Mouse (Mus musculus) bone marrow macrophage, adult 2 months (primary cell): ENCODE measurements around the gene Gm12258. TPM values are rescaled to one million over a fixed set of nuclear protein-coding genes. Genes with fewer than 3 reads are reported as not detected.
A peak's percentile ranks its signal among the peaks of the same experiment; 100 is the strongest.
"Not testable (repeated sequence)": the region's sequence is repeated elsewhere in the genome, so short reads cannot be mapped to it uniquely, and the experiment has no call there.

Experiments
- H3K27ac ChIP-seq: 2 replicates; pipeline ENCODE4 v1.5.1; 2012; ENCODE audit warnings: low read depth, low read length; ENCODE audit not compliant: insufficient read depth
- H3K4me1 ChIP-seq: 2 replicates; pipeline ENCODE4 v1.6.1; 2012; ENCODE audit warnings: low read length; ENCODE audit not compliant: control insufficient read depth, insufficient read depth
- H3K4me3 ChIP-seq: 2 replicates; pipeline ENCODE4 v1.5.1; 2012; ENCODE audit warnings: mild to moderate bottlenecking, low read length, moderate library complexity; ENCODE audit not compliant: insufficient read depth
- CTCF ChIP-seq: IDR thresholded peaks from 2 replicates; pipeline ENCODE4 v1.5.1; 2012; ENCODE audit warnings: low read depth, mild to moderate bottlenecking, low read length, moderate library complexity
- POLR2A ChIP-seq: IDR thresholded peaks from 2 replicates; pipeline ENCODE4 v1.6.1; 2012; ENCODE audit warnings: mild to moderate bottlenecking, low read depth, low read length, borderline replicate concordance
- polyA plus RNA-seq: library from polyadenylated mRNA; stranded (reverse); fragments of >200 nt; gene quantifications from 2 replicates; pipeline ENCODE4 v1.2.4, GENCODE M21; 2012; ENCODE audit not compliant: missing spikeins, insufficient read depth, insufficient read length

The Gm12258 gene
- 3.8 and 5.3 TPM in 2 replicates for polyA plus RNA-seq

DNA sequence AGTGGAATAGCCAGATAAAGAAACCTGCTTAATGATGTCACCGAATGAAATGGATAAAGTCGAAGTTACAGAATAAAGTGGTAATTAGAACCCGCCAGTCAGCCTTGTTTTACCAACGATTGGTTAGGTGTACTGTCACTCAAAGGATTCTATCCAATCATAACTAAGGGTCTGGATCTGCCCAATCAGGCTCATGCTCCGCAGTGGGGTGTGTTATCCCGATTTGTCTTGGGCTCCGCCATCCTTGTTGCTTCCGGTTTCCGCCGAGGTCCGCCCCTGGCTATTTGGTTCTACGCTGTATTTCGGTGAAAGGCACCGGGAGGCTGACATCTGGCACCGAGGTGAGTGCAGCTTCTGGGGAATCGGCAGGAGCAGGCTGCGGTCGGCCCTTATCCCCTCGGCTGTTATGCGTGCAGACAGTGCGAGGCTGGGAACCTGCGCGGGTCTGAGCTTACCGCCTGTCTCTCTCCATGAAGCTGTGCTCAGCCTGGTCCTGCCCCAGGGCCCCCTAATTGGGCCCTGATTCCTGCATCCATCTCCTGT lies at the start of gene Gm12258:
Gene Gm12258 (plus strand): TSS at position 240 of the 543 bp plus-strand sequence.
- Histone ChIP-seq H3K4me3 (peak within 1 kb of the TSS; percentile 96), H3K27ac (no peak within 1 kb of the TSS), H3K4me1 (no peaks in the 10 kb centered on the region; the same call in 1 of the 2 replicates)
- no peak for TF ChIP-seq POLR2A
- no peak for TF ChIP-seq CTCF

DNA sequence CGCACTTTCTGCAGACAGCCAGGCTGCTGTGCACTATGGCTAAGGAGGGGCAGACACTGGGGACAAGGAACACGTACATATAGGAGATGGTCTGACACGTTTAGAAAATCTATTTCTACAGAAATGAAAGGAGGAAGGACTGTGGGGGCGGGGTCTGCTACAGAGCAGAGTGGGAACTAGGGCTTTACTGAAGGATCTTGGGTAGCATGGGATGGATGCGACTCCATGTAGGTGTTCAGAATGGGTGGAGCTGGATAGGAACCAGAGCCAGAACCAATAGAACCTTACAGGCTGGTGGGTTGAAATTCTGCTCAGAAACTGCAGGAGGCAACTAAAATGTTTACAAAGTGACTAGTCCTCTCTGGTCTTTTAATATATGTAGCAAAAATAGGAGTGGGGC lies 47.2 kb upstream of the Gm12258 start:
- no peak for TF ChIP-seq POLR2A
- TF ChIP-seq CTCF = no peak
- Histone ChIP-seq H3K4me3 (no peak overlapping the region), H3K4me1 (no peaks in the 10 kb centered on the region), H3K27ac (no peak overlapping the region)

- Histone ChIP-seq H3K4me3 (peak within 1 kb of the TSS; percentile 15), H3K4me1 (no peaks in the 10 kb centered on the region), H3K27ac (no peak within 1 kb of the TSS)
- TF ChIP-seq POLR2A (no peak), CTCF (no peak)
Observed at GRCm38 (mm10) chr11:58801558-58802228, 45.3 kb upstream of the Gm12258 start, which contains the start of gene Fam183b. Gene Fam183b (minus strand): TSS chr11:58801960.

DNA sequence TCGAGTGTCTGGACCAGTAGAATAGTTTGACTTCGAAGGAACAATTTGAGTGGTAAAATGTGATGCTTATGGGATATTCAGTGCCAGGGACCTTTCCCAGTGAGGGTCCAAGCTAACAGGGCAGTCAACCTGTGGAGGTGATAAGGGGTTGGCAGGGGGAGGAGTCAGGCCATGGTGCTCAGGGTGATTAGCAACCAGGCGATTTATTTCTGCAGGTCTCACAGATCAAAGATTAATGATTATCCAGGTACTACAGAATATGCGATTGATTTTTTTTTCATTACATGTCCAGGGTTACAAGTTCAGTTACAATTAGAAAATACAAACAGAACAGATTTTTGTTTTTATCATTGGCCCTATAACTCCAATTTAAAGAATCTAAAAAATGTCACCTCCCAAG lies 43.1 kb upstream of the Gm12258 start:
- Histone ChIP-seq H3K4me1 (no peaks in the 10 kb centered on the region), H3K27ac (no peak overlapping the region), H3K4me3 (no peak overlapping the region)
- TF ChIP-seq POLR2A = no peak
- TF ChIP-seq CTCF = no peak

DNA sequence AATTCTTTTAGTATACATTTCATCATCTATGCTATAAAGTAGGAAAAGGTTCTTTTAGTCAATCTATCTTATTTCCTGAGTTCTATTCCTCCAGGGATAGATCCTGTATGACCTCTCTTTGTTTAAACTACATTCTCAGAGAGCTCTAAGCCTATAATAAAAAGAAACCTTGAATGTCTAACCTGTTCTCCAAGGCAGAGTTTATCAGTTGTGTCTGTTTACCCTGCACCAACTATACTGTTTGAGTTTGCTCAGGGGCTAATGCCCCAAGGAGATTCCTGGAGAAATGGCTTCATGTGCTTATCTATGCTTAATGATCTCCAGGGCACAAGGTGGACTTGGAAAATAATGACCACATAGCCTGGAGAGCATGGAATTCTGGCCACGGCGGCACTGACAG lies 42.6 kb upstream of the Gm12258 start:
- TF ChIP-seq CTCF = no peak
- TF ChIP-seq POLR2A = no peak
- Histone ChIP-seq H3K4me1 (no peaks in the 10 kb centered on the region), H3K4me3 (no peak overlapping the region), H3K27ac (no peak overlapping the region)

DNA sequence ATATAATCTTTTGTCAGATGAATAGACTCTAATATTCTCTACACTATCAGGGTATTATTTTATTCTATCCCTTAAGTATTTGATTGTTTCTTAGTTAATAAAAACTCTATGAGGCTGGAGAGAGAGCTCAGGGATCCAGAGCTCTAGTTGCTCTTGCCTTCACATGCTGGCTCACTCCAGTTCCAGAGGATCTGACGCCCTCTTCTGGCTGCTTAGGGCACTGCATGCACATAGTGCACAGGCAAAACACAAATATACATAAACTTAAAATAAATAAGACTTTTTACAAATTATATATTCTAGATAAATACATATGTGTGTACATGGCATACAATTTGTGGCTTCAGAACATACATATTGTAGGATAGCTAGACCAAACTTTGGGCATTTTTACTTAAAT lies 35.0 kb upstream of the Gm12258 start:
- Histone ChIP-seq H3K27ac (no peak overlapping the region), H3K4me3 (no peak overlapping the region), H3K4me1 (no peaks in the 10 kb centered on the region)
- TF ChIP-seq CTCF (no peak), POLR2A (no peak)

GRCm38 (mm10) chr11:58814700-58815099 lies 32.3 kb upstream of the Gm12258 start, which contains the start of gene Olfr313:
Gene Olfr313 (plus strand): TSS chr11:58815000.
- H3K27ac ChIP-seq, H3K4me3 ChIP-seq, H3K4me1 ChIP-seq: not testable (repeated sequence)

- Histone ChIP-seq H3K4me3 (no peak overlapping the region), H3K4me1 (no peaks in the 10 kb centered on the region), H3K27ac (no peak overlapping the region)
- no peak for TF ChIP-seq CTCF
- no peak for TF ChIP-seq POLR2A
Observed at GRCm38 (mm10) chr11:58815676-58816075, 31.3 kb upstream of the Gm12258 start.

DNA sequence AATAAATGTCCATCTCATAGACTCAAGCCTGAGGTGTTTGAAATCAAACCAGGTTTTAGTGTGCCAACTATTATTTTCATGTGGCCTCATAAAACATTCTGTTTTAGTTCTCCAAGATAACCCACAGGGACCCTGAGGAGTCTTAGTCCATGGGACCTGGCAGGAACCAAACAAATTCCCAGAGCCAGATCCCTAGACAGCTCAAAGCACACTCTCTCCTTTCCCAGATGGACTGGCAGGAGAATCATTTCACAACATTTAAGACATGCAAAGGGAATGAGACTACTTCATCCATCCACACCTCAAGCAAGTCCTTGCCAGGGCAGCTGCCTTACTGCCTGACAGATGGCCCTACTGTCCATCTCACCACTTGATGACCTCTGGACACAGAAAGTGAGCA lies 18.0 kb upstream of the Gm12258 start, which contains the start of gene Olfr312:
Gene Olfr312 (plus strand): TSS at position 301 of the 400 bp plus-strand sequence.
- H3K27ac ChIP-seq, H3K4me1 ChIP-seq, H3K4me3 ChIP-seq: not testable (repeated sequence)

DNA sequence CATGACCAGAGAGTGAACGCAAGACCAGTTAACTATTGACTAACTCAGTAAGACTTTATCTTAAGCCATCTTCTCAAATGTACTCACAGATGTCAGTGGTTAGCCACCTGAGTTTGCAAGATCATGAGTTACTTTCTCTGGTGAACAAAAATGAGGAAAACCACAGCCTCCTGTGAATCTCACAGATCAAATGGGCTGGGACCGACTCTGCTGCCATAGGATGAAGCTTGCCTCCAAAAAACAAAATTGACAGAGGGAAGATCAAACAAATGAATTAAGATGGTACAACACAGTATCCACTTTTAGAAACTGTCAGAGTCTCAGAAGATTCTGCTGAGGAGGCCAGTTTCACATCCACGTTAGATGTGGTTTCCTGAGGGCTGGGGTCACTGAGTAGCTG lies 17.2 kb upstream of the Gm12258 start:
- H3K4me3 ChIP-seq = no peak overlapping the region
- no peaks in the 10 kb centered on the region for H3K4me1 ChIP-seq
- H3K27ac ChIP-seq = no peak overlapping the region
- TF ChIP-seq CTCF = no peak
- TF ChIP-seq POLR2A = no peak

DNA sequence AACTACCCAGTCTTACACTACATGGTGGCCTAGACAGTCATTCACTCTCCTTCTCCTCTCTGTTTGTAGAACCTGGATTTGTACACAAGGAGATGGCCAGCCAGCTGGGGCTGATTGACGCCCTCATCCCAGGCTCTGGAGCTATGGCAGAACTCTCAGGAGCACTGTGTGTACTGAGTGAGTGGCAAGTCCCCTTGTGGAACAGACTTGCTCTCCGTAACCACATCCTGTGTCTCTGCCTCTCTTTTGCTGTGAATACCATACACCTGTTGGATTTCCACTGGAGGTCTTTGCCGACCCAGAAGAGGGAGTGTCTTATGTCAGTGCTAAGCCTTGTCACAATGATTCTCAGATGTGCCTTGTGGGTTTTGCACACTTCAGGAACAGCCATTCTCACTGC lies 14.4 kb upstream of the Gm12258 start:
- not testable (repeated sequence) for H3K4me3 ChIP-seq, H3K4me1 ChIP-seq, H3K27ac ChIP-seq

GRCm38 (mm10) chr11:58838951-58839350 lies 8.0 kb upstream of the Gm12258 start, which contains the start of gene Olfr311:
Gene Olfr311 (plus strand): TSS chr11:58839251.
- H3K4me1 ChIP-seq, H3K27ac ChIP-seq, H3K4me3 ChIP-seq: not testable (repeated sequence)
